Mouse (Mus musculus) lung, postnatal 36 days (tissue): Measurements from ENCODE around the gene Glycam1.
A peak's percentile ranks its signal among the peaks of the same experiment; 100 is the strongest.
"Not testable (repeated sequence)": the region's sequence is repeated elsewhere in the genome, so short reads cannot be mapped to it uniquely, and the experiment has no call there.

Experiments
- DNase-seq: peaks from one replicate; pipeline ENCODE4 v3.0.0; 2022; ENCODE audit warnings: mixed read lengths

Glycam1 gene

GRCm38 (mm10) chr15:103564981-103565380, at the start of gene Glycam1:
Glycam1 (minus strand) TSS chr15:103565081.
- no peak for DNase-seq

DNA sequence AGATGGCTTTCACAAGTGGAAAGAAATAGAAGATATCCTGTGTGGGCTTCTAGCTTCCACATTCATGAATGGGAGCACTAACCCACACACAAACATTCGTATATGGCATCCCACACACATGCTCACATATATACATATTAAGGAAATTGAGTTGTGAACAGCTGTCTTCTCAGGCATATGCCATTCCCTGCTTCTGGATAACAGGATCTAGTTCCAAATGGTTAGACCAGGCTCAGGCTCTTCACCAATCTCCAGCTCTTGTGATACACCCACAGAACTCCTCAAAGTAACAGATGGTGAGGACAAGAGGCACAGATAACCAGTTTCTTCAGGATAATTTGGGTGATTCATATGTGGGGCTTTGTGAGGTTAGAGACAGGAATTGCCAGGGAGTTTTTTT, 39.6 kb upstream of the Glycam1 start:
- no peak for DNase-seq

GRCm38 (mm10) chr15:103590779-103591178, 25.9 kb upstream of the Glycam1 start:
- DNase-seq = no peak

DNA sequence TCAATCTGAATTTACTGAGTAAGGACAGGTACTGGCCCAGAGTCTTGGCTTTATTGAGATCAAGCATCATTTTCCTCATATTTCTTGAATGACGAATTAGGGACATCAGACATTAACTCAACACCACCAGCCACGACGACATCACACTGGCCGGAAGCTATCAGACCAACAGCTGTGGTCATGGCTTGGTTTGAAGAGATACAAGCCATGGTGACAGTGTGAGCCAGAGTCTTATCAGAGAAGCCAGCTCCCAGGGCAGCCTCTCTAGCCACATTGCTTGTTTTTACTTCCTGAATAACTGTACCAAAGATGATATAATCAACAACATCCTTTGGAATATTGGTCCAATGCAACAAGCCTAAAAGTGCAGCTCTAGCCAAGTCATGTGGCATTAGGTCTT, 22.9 kb upstream of the Glycam1 start:
- not testable (repeated sequence) for DNase-seq

GRCm38 (mm10) chr15:103585876-103586275, 21.0 kb upstream of the Glycam1 start:
- no peak for DNase-seq

GRCm38 (mm10) chr15:103552096-103552690, 12.7 kb downstream of the Glycam1 start:
- peak; percentile 79 for DNase-seq

DNA sequence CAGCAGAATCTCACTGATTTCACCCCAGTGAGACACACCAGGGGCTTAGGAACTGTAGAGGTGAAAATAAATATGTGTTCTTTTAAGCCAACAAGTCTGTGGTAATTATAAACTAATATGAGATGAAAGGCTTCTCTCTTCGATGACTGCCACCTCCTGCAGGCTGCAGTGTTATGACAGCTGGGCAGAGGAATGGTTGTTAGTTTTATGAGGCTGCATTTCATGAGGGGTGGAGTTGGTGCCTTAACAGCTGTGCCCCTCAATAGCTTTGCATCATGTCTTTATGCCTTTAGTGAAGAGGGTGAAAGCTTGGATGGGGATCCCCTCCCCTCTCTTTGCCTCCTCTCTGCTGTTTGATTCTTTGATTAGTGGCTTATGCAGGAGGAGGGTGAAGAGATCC, 13.8 kb downstream of the Glycam1 start:
- DNase-seq = no peak

DNA sequence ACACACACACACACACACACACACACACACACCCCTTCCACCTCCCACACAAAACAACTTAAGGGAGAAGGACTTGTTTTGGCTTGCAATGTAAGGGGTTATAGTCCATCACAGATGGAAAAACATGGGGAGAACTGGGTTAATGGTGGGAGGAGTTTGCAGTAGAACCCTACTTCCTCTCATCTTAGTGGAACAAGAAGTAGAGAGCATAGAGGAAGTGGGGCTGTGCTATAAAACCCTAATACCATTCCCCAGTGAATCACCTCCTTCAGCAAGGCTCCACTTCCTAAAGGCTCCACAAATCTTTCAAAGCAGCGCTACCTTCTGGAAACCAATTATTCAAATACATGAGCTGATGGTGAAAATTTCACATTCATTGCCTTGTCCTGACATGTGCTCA, 15.4 kb downstream of the Glycam1 start:
- DNase-seq = no peak

DNA sequence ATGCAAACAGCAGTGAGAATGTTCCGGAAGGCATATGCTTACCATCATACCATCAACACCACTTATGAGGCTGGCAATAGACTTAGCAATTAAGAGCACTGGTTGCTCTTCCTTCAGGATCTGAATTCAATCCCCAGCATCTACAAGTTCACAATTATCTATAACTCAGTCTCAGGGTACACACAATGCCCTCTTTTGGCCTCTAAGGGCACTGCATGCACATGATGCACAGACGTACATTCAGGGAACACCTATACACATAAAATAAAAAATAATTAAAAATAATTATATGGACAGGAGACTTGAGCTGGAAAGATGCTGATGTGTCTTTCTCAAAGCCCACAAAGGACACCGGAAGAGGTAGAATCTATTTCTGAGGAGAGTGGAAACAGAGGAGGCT, 16.9 kb downstream of the Glycam1 start:
- DNase-seq = no peak

- no peak for DNase-seq
Observed at GRCm38 (mm10) chr15:103542526-103542925, 22.4 kb downstream of the Glycam1 start.

DNA sequence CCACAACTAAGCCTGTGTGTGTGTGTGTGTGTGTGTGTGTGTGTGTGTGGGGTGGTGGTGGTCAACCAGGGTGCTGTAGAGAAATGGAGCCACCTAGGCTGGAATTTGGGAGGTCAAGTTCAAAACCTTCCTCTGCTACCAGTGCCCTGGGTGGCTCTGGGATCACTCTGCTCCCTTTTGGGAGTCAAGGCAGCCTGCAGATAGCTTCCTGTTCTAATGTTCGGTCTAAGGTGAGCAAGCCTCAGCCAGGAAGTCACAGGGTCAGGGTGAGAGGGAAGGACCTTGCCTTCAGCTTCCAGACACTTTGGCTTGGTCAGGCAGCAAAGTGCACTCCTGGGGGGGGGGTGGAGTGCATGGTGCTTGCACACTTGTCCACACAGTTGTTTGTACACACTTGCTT, 24.2 kb downstream of the Glycam1 start:
- DNase-seq = no peak

DNA sequence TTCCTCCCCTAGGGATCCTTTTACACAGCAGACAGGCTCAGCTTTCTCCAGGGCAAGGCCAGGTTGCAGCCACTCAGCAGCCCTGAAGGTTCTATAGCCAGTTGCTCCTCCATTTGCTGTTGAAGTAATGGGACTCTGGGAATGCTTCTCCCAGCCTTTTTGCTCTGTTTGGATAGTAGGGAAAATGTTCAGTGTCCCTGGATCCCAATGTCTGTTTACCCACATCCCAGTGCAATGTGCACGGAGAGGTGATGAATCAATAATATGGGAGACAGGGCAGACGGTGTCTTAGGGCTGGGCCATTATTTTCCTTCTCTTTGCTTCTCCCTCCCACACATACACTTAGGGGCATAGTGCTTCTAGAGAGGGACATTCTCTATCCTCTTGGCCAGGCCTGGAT, 25.6 kb downstream of the Glycam1 start:
- DNase-seq = no peak

DNA sequence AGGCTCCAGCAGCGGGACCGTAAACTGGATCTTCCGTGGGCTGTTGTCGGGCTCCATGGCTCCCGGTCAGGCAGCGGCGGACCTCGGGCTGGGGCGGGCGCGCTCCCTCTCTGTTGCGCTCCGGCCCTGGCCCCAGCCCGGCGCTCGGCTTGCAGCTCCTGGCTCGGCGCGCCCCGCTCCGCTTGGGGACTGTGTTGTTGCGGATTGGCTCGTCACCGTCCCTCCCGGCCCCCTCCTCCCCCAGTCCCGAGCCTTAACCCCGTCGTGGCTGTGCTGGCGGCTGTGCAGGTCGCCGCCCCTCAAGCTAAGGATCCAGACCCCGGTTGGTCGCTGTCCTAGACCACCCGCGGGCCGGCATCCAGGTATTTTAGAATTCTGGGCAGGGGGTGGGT, 27.1 kb downstream of the Glycam1 start, which contains the start of gene Ppp1r1a:
Ppp1r1a (minus strand) TSS at position 182 of the 392 bp plus-strand sequence.
- DNase-seq = peak; percentile 15

DNA sequence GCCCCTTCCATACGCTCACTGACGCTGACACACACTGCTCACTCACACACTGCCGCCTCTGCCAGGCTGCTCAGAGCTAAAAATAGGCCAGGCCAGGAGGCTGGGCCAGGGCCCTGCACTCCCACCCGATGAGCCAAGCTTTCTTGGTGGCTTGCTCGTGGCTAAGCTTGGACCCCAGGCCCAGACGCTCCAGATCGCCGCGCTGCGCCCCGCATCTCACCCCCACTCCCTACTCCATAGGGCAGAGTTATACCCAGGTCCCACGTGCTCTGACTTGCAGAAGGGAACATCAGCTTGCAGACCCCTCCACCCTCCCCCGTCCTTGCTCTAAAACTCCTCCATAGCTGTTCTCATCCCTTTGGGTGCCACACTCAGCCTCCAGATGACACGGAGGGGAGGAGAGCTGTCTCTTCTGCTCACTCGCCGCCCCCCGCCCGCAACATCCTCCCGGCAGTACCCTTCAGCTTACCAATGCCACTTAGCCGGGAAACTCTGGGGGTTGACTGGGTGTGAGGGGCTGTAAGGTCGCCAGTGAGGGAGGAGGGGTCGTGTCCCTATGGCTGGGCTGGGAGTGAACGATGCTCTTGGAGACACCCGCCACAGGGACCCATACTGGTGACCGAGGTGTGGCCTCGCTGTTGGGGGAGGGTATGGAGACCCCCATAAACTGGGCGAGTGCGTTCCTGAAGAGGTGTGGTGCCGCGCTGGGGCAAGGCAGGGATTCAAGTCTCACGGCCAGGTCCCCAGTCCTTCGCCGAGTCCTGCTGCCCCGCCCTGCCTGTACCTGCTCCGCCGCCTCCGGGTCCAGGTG, 27.7 kb downstream of the Glycam1 start:
- DNase-seq = no peak

DNA sequence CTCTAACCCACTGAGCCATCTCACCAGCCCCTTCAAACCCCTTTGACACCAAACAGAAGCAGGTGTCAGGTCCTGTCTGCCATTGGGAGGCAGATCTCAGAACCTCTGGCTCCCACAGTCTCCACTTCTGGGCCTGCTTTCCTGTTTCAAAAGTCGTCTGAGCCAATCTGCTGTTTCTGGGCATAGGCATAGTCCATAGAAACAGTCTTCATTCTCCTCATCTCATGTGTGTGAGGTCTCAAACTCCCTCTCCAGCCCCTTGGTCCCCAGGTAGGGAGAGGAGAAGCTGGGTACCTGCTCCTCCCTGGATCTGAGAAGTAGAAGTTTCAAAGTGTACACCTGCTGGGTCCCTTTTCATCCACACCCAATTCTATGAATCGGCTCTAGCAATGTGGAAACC, 28.4 kb downstream of the Glycam1 start:
- no peak for DNase-seq

- DNase-seq = no peak
Observed at GRCm38 (mm10) chr15:103535786-103536185, 29.1 kb downstream of the Glycam1 start.

- no peak for DNase-seq
Observed at GRCm38 (mm10) chr15:103535030-103535429, 29.9 kb downstream of the Glycam1 start.

- no peak for DNase-seq
Observed at GRCm38 (mm10) chr15:103534054-103534620, 30.7 kb downstream of the Glycam1 start.

DNA sequence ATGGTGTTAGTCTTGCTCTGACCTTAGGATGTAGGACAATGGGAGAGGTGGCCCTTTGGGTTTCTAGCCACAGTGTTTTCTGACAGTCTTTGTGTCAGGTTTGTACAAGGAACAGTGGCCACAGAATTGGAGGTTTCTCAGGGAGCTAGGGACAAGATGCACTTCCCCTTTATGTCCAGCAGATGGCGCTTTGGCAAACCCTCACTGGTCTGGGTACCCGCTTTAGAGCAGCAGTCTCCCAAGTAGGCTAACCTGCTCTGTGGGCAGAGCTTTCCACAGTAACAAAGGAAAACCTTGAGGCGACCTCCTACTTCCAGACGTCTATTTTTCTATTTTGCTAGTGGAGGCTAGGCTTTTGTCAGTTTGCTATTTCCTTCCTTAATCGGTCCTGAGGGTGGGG, 34.5 kb downstream of the Glycam1 start:
- DNase-seq = peak; percentile 53

DNA sequence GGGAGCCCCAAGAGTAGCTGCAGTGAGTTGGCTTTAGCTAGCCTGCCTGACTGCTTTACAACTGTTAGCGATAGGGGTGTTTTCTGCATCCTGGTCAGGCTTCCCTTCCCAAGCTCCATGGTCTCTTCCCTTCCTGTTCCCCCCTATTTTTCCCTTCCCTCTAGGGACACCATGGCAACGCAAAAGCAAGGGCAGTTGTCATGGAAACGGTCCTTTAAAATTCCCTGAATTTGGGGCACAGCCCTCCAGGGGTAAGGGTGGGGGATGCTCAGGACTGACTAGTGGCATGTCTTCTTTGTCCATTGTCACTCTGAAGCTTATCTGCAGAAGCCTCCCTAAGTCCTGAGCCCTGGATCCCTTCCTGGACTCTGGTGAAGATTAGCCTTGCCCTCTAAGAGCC, 41.7 kb downstream of the Glycam1 start:
- no peak for DNase-seq

DNA sequence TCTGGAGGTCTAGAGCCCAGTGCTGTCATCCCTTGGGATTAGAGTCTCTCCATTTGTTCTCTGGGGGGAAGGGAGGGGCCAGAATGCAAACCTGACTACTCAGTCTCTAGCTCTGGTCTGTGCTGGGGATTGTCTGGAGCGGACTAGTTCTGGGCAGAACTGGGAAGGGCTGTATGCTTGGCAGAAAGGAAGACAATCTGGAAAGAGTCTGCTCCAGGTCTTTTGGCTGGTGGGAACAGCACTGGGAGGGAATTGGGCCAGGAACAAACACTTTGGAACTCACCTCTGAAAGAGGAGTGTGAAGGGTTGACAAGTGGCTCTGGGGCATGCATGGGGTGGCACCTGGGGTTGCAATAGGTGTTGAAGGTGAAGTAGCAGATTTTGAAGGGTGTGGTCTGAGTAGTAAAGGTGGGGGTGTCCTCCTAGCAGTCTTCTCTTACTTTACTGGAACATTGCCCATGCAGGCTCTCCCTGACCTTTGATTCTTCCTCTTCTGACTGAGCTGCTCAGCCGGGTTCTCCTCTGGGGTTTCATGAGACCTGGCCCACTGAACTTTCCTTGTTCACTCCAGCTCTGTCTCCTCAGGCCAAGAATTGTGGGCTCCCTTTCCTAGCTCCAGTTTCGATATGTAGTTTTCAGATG, 42.3 kb downstream of the Glycam1 start:
- peak; percentile 53 for DNase-seq

GRCm38 (mm10) chr15:103519386-103520378, 45.2 kb downstream of the Glycam1 start:
- no peak for DNase-seq
